Mouse (Mus musculus): Measurements from ENCODE around the gene Rnf38. TPM values are rescaled to one million over a fixed set of nuclear protein-coding genes. Genes with fewer than 3 reads are reported as not detected.

The Rnf38 gene
- polyA plus RNA-seq, 1 experiment from 2014 or later = 15.6 TPM

- H3K4me2 ChIP-seq = no peak overlapping the region
- WGBS = 47% methylated on average over 16 of the region's 16 CpGs
- H3K9me3 ChIP-seq = no peaks in the 10 kb centered on the region
- H3K36me3 ChIP-seq = no peaks in the 10 kb centered on the region
- ATAC-seq (ENCODE audit: extremely low read depth, insufficient number of reproducible peaks, low FRiP score, low TSS enrichment) = no peak
- H3K27ac ChIP-seq (replicated peaks) = peak overlapping the region; percentile 39; the same call in 1 of the 2 replicates
- H3K9ac ChIP-seq = no peak overlapping the region
- no peaks in the 10 kb centered on the region for H3K27me3 ChIP-seq (replicated peaks)
- no peak overlapping the region for H3K4me3 ChIP-seq
- H3K4me1 ChIP-seq = peaks cover 20% of the 10 kb centered on the region
Observed at GRCm38 (mm10) chr4:44113393-44114138, 120.0 kb downstream of the Rnf38 start.

- H3K4me2 ChIP-seq = peak overlapping the region; percentile 24; the same call in 1 of the 2 replicates
- WGBS = 15% methylated on average over 4 of the region's 4 CpGs
- H3K4me1 ChIP-seq = peaks cover 20% of the 10 kb centered on the region
- H3K27ac ChIP-seq (replicated peaks) = 0 out of 2 replicates have a peak overlapping the region, but pooled peaks have one; percentile 29
- no peaks in the 10 kb centered on the region for H3K36me3 ChIP-seq
- H3K9me3 ChIP-seq = no peaks in the 10 kb centered on the region
- ATAC-seq (ENCODE audit: extremely low read depth, insufficient number of reproducible peaks, low FRiP score, low TSS enrichment) = no peak
- H3K27me3 ChIP-seq (replicated peaks) = no peaks in the 10 kb centered on the region
- no peak overlapping the region for H3K4me3 ChIP-seq
- no peak overlapping the region for H3K9ac ChIP-seq
Observed at GRCm38 (mm10) chr4:44112741-44113140, 120.8 kb downstream of the Rnf38 start.

GRCm38 (mm10) chr4:44110771-44111170 is 122.8 kb downstream of the Rnf38 start:
- Histone ChIP-seq H3K36me3 (no peaks in the 10 kb centered on the region), H3K9ac (no peak overlapping the region), H3K27me3 (replicated peaks) (no peaks in the 10 kb centered on the region), H3K27ac (replicated peaks) (no peak overlapping the region), H3K4me1 (peaks cover 40% of the 10 kb centered on the region), H3K9me3 (no peaks in the 10 kb centered on the region), H3K4me2 (no peak overlapping the region), H3K4me3 (no peak overlapping the region)
- WGBS = 84% methylated on average over 7 of the region's 7 CpGs
- no peak for ATAC-seq (ENCODE audit: extremely low read depth, insufficient number of reproducible peaks, low FRiP score, low TSS enrichment)

- Histone ChIP-seq H3K36me3 (no peaks in the 10 kb centered on the region), H3K27ac (replicated peaks) (no peak overlapping the region), H3K9me3 (no peaks in the 10 kb centered on the region), H3K4me2 (no peak overlapping the region), H3K27me3 (replicated peaks) (no peaks in the 10 kb centered on the region), H3K4me3 (no peak overlapping the region), H3K4me1 (peaks cover 51% of the 10 kb centered on the region), H3K9ac (no peak overlapping the region)
- WGBS = 83% methylated on average over 6 of the region's 6 CpGs
- no peak for ATAC-seq (ENCODE audit: extremely low read depth, insufficient number of reproducible peaks, low FRiP score, low TSS enrichment)
Observed at GRCm38 (mm10) chr4:44108297-44108696, 125.3 kb downstream of the Rnf38 start.

GRCm38 (mm10) chr4:44107339-44107738 is 126.2 kb downstream of the Rnf38 start:
- H3K9me3 ChIP-seq = no peaks in the 10 kb centered on the region
- peak overlapping the region; percentile 73 for H3K27ac ChIP-seq (replicated peaks)
- WGBS = 33% methylated on average over 6 of the region's 6 CpGs
- H3K4me2 ChIP-seq = peak overlapping the region; percentile 59; the same call in 1 of the 2 replicates
- no peaks in the 10 kb centered on the region for H3K27me3 ChIP-seq (replicated peaks)
- peaks cover 42% of the 10 kb centered on the region for H3K4me1 ChIP-seq
- ATAC-seq (ENCODE audit: extremely low read depth, insufficient number of reproducible peaks, low FRiP score, low TSS enrichment) = no peak
- no peak overlapping the region for H3K4me3 ChIP-seq
- no peaks in the 10 kb centered on the region for H3K36me3 ChIP-seq
- H3K9ac ChIP-seq = no peak overlapping the region

DNA sequence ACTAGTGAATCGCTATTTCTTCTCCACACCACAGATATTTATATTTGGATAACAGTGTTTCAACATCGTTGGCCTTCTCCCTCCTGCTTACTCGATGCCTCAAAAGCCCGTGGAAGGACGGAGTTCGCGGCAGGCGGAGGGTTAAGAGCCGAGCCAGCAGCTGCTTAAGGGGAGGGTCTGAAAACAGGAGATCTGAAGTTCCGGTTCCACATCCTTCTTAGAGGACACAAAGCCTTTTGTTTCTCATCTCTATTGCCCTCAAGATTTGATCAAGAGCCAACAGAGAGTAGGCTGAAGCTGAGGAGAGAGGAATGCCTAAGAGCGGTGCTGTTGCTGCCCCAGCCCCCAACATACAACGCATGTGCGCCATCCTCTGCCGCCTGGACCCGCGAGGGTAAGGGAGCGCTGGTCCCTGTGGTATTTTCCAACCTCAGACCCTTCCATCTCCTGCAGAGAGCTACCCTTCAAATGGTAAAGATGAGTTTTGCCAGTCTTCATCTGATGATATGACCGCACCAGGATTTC is 127.2 kb downstream of the Rnf38 start:
- Histone ChIP-seq H3K27ac (replicated peaks) (peak overlapping the region; percentile 73), H3K9ac (peak overlapping the region; percentile 60), H3K4me1 (peaks cover 39% of the 10 kb centered on the region), H3K27me3 (replicated peaks) (no peaks in the 10 kb centered on the region), H3K4me3 (peak overlapping the region; percentile 40), H3K36me3 (no peaks in the 10 kb centered on the region), H3K9me3 (no peaks in the 10 kb centered on the region), H3K4me2 (peak overlapping the region; percentile 59)
- ATAC-seq (ENCODE audit: extremely low read depth, insufficient number of reproducible peaks, low FRiP score, low TSS enrichment) = no peak
- 22% methylated on average over 18 of the region's 18 CpGs for WGBS

- peak overlapping the region; percentile 43 for H3K27ac ChIP-seq (replicated peaks)
- no peak overlapping the region for H3K9ac ChIP-seq
- H3K4me1 ChIP-seq = peaks cover 39% of the 10 kb centered on the region
Observed at GRCm38 (mm10) chr4:44104195-44104917, 129.2 kb downstream of the Rnf38 start.

GRCm38 (mm10) chr4:44103620-44104019 is 130.0 kb downstream of the Rnf38 start:
- peaks cover 39% of the 10 kb centered on the region for H3K4me1 ChIP-seq
- ATAC-seq (ENCODE audit: extremely low read depth, insufficient number of reproducible peaks, low FRiP score, low TSS enrichment) = no peak
- H3K4me3 ChIP-seq = no peak overlapping the region
- no peaks in the 10 kb centered on the region for H3K36me3 ChIP-seq
- no peak overlapping the region for H3K27ac ChIP-seq (replicated peaks)
- H3K9me3 ChIP-seq = no peaks in the 10 kb centered on the region
- H3K4me2 ChIP-seq = no peak overlapping the region
- H3K27me3 ChIP-seq (replicated peaks) = no peaks in the 10 kb centered on the region
- WGBS = 85% methylated on average over 8 of the region's 8 CpGs
- no peak overlapping the region for H3K9ac ChIP-seq

More at GRCm38 (mm10) chr4:44104195-44104917, 129.2 kb downstream of the Rnf38 start:
- no peaks in the 10 kb centered on the region for H3K36me3 ChIP-seq
- no peaks in the 10 kb centered on the region for H3K27me3 ChIP-seq (replicated peaks)
- H3K9me3 ChIP-seq = no peaks in the 10 kb centered on the region
- no peak overlapping the region for H3K4me3 ChIP-seq
- ATAC-seq (ENCODE audit: extremely low read depth, insufficient number of reproducible peaks, low FRiP score, low TSS enrichment) = no peak
- 38% methylated on average over 8 of the region's 8 CpGs for WGBS
- H3K4me2 ChIP-seq = no peak overlapping the region

DNA sequence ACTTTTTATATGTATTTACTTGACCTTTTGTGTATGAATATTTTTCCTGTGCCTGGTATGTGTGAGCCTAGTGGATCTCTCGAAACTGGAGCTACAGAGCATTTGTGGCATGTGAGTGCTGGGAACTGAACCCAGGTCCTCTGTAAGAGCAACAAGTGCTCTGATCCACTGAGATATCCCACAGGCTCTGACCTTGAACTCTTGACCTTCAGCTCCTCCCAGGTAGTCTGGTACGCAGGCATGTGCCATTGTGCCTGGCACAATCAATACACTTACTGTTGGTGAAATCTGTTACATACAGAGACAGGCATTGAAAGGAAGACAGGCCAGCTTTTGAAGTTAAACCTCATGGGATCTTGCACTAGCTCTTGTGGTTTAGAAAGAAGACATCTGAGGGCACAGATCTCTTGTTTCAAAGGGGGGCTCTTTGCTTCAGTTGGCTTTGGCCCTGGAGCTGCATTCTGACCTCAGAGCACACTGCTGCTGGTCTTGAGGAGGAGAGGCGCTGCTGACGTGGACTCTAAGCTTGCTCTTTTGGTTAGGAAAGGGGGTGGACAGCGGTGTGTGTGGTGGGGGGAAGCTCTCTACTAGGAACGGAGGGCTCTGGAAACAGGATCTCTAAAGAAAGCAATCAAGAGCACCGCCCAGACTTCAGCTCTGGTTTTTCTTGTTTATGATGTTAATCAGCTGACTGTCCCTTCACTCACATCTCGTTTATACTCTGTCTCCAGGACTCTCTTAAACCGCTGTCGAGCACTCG is 135.8 kb downstream of the Rnf38 start:
- H3K4me1 ChIP-seq = peaks cover 10% of the 10 kb centered on the region
- no peak for ATAC-seq (ENCODE audit: extremely low read depth, insufficient number of reproducible peaks, low FRiP score, low TSS enrichment)
- no peak overlapping the region for H3K4me2 ChIP-seq
- no peak overlapping the region for H3K27ac ChIP-seq (replicated peaks)
- H3K4me3 ChIP-seq = no peak overlapping the region
- no peaks in the 10 kb centered on the region for H3K36me3 ChIP-seq
- H3K9me3 ChIP-seq = no peaks in the 10 kb centered on the region; the same call in 1 of the 2 replicates
- WGBS = 36% methylated on average over 11 of the region's 11 CpGs
- H3K9ac ChIP-seq = no peak overlapping the region
- H3K27me3 ChIP-seq (replicated peaks) = no peaks in the 10 kb centered on the region

DNA sequence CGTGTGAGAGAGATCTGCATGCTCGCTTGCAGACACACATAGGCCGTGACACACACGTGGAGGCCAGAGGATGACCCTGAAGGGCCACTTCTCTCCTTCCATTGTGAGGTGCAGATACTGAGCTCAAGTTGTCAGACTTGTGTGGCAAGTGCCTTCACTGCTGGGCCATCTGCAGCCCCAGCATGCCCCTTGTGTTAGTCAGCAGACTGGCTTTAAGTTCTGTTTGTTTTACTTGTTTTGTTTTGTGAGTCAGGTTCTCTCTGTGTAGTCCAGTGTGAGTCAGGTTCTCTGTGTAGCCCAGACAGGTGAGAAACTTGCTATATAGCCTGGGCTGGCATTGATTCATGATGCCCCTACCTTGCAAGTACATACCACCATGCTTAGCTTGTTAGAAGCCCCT is 139.1 kb downstream of the Rnf38 start:
- Histone ChIP-seq H3K4me3 (no peak overlapping the region), H3K4me1 (peaks cover 10% of the 10 kb centered on the region), H3K27ac (replicated peaks) (no peak overlapping the region), H3K4me2 (no peak overlapping the region), H3K9me3 (no peaks in the 10 kb centered on the region; the same call in 1 of the 2 replicates), H3K27me3 (replicated peaks) (no peaks in the 10 kb centered on the region), H3K36me3 (no peaks in the 10 kb centered on the region), H3K9ac (no peak overlapping the region)
- 77% methylated on average over 4 of the region's 4 CpGs for WGBS
- ATAC-seq (ENCODE audit: extremely low read depth, insufficient number of reproducible peaks, low FRiP score, low TSS enrichment) = no peak

GRCm38 (mm10) chr4:44092359-44092758 is 141.2 kb downstream of the Rnf38 start:
- Histone ChIP-seq H3K4me2 (no peak overlapping the region), H3K9me3 (no peaks in the 10 kb centered on the region), H3K27ac (replicated peaks) (no peak overlapping the region), H3K27me3 (replicated peaks) (no peaks in the 10 kb centered on the region), H3K9ac (no peak overlapping the region), H3K4me3 (no peak overlapping the region), H3K4me1 (no peaks in the 10 kb centered on the region), H3K36me3 (no peaks in the 10 kb centered on the region)
- no peak for ATAC-seq (ENCODE audit: extremely low read depth, insufficient number of reproducible peaks, low FRiP score, low TSS enrichment)
- WGBS = 49% methylated on average over 11 of the region's 11 CpGs

Measured in heart, embryonic 13.5 days (tissue).